Mouse (Mus musculus): ENCODE data around the gene Mllt10. TPM values are rescaled to one million over a fixed set of nuclear protein-coding genes. Genes with fewer than 3 reads are reported as not detected.
A peak's percentile ranks its signal among the peaks of the same experiment; 100 is the strongest.

The Mllt10 gene
- polyA plus RNA-seq, 1 experiment from 2014 or later = 70.2 TPM

DNA sequence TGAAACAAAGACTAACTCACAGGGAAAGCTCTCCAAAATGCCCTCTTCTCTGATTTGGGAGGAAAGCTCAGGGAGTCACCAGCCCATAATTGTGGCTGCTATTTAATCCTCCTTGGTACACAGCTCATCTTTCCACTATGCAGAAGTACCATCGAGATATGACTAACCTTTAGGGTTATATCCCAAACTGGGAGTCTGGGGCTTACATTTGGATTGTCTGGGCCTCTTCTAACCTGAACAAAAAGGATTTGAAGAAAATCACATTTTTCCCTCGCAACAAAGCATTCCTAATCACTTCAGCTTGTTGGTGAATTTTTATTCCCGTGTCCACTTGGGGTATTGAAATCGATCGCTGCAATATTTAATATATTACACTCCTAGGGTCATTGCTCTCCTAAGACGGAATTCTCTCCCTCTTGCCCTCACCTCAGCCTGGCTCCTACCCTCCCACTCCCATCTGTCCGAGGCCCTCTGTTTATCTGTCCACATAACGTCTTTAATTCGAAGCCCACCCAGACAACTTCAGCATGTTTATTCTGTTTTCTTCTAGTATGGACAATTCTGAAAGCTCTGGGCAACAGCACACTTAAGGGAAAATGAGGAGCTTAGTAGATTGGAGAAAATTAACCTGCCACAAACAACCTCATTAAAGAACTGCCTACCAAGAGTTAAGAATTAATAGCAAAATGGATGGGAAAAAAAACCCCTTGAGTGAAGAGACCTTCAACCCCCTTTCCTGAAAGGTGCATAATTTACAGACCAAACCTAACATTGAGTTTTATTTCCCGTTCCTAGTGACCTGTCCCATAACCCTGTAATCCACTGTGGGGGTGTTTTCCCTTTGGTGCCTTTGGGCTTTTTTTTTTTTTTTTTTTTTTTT, 20.4 kb upstream of the Mllt10 start:
- no peak for DNase-seq (ENCODE audit: low spot score)

DNA sequence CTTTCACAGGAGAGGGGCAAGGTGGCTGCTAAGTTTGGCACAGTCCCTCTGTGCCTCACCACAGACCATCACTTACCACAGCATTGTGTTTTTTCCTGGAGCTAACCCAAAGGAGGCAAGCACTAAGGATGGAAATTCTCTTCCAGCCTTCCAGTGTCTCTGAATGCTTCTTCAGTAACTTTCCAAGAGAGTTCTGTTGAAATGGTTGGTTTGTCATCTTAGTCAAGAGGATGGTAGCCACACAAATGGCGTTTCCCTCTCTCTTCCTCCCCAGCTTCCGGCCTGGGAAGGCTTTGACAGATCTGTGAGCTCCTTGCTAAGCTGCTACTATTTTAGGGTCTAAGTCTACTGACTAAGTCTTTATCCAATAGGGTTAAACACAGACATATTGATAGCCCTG, 17.5 kb upstream of the Mllt10 start, which contains the start of gene A930004D18Rik:
TSS of gene A930004D18Rik (minus strand) at position 247 of the 400 bp plus-strand sequence.
- DNase-seq (ENCODE audit: low spot score) = no peak

GRCm38 (mm10) chr2:18038141-18038752, 16.8 kb upstream of the Mllt10 start:
- no peak for DNase-seq (ENCODE audit: low spot score)

DNA sequence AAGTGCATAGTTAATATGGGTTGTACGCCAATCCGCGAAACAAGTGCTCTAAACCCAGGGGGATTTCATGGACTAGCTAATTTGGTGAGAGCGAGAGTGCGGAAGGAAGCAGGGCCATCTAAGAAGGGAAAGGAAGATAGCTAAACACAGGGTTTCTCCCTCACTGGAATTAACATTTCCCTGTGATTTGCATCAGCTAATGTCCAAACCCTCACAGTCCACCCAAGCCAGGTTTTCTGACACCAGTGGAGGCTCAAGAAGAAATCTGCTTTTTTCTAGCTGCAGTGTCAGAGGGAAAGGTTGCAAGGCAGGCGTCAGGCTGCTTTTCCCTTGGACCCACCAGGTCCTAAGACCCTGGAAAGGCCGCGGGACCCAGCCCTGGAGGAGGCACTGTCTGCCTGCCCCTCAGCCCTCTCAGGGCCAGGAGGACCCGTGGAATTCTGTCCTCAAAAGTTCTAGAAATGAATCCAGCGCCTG, 16.1 kb upstream of the Mllt10 start:
- no peak for DNase-seq (ENCODE audit: low spot score)

DNA sequence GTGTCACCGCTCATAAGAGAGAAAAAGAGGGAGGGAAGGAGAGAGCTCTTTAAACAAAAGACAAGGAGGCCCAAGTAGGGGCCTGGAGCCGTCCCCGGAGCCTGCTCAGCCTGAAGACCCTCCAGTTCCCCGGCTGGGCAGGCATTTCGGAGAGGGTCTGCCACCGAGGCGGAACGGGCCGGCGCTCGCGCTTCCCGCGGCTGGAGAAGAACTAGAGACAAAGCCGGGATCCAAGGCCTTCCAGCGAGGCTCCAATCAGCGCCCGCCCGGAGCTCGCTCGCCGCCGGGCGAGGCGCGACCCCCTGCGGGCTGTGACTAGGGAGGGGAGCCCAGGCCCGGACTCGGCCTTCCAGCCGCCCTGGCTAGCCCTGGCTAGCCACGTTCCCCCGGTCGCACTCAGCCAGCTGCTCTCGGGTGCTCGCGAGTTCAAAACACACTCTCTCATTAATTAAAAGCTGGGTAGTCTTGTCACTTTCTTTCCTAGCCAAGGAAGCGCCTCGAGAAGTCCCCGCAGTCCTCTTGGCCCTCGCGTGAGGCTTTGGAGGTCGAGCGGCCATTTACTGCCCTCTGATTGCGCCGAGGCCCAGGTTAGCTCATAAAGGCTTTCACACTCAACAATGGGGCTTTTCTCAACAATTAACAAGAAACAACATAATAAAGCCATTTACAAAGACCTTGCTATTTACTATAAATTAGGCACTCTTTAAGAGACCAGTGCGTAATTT, 15.3 kb upstream of the Mllt10 start:
- DNase-seq (ENCODE audit: low spot score) = no peak

GRCm38 (mm10) chr2:18040347-18041160, 14.5 kb upstream of the Mllt10 start:
- DNase-seq (ENCODE audit: low spot score) = no peak

DNA sequence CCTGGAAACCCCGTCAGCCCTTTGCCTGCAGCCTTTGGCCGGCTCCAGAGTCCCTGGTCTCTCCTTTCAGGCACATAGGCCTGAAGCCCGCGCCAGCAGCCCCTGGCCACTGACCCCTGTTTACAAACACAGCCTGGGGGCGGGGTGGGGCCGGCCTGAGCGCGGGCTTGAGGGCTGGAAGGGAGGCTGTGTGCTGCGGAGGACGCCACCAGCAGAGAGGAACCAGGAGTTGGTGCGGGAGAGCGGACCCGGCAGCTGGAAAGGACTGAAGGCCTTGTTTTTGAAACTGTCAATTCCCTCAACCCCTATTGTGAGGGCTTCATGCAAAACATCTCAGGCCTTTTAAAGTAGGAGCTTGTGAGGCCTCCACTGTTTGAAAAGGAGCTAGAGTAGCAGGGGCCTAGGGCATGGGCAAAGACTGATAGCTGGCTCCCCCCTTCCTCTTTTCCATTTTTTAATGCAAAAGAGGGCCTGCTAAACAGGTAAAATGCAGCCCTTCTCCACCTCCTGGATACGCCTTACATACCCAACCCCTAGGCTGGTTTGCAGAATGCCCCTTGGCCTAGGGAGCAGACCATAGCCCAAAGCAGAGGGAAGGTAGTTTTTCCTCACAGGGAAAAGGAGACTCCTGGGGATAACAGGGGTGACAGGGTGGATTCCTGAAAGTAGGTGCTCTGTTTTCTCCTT, 13.7 kb upstream of the Mllt10 start:
- no peak for DNase-seq (ENCODE audit: low spot score)

DNA sequence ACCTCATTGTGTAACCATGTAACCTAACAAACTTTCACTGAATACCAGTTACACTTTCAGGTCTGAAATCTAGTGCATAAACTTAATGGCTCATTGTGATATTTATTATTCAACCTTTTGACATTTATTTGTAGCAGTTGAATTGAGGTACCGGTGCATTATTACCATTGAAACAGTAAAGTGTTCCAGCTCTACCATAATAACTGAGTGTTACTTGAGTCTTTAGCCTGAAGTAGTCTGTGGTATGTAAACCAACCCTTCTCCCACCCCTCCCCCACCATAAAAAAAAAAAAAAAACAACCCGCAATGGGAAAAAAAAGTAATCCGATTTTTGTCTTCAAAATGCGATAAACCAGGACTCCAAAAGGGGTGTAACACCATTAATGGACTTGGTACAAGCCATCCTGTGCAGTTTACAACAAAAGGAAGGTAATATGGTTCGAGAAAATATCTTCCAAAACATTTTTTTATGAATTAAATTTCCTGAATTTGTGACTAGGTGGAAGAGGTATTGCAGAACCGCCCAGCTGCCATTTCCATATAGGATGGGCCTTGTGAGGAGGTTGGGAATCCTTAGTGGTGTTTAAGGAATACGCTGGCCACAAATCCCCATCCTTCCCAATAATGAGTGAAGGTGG, 9.8 kb upstream of the Mllt10 start:
- no peak for DNase-seq (ENCODE audit: low spot score)

GRCm38 (mm10) chr2:18045781-18046181, 9.3 kb upstream of the Mllt10 start:
- no peak for DNase-seq (ENCODE audit: low spot score)

DNA sequence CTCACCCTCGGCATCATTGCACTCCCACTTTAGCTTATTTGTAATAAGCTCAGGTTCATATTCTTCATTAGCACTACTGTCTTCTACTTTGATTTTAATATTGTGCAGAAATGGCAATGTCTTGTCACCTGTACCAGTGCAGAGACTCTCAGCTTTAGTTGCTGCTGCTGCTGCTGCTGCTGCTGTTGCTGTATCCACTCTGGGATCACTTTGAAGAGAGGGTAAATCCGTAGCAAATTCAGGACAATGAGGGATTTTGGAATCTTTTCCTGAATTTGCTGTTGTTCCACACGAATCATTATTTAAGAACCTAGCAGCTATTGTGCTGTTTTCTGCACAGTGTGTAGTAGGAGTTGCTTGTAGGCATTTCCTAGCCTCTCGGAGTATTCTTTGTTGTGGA, 8.9 kb upstream of the Mllt10 start:
- no peak for DNase-seq (ENCODE audit: low spot score)

- peak; percentile 62 for DNase-seq (ENCODE audit: low spot score)
These were observed 8.0 kb upstream of the Mllt10 start for GRCm38 (mm10) chr2:18046758-18047645.

DNA sequence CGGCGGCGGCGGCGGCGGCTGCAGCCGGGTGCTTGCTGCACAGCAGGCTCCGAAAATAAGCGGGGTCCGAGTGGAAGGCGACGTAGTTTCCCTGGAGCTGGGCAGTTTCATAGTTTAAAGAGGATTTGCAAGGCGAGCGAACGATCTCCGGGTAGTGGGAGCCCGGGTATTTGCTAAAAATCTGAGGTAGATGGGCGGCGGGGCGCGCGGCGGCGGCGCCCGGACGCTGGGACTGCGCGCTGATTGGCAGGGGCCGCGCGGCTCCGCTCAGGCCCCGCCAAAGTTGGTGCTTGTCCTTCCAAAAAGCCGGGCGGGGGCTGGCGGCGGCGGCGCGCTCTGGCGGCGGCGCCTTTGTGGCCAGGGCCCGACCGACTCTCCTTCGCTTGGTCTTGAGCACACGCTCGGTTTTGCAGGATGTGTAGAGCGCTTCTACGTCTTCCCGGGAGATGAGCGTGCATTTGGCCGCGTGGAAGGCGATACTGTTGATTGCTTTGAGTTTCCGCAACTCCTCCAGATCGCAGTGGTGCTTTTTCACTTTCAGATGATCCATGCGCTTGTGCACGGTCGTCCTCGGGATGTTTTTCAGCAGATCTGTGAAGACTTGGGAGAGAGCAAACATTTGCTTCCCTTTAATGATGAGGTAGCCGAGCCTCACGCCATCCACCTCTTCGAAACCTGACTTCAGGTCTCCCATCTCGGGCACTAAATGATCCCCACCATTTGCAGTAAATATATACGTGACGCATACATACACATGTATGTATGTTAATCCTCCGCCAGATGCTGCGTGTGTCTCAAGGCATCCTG, 7.2 kb upstream of the Mllt10 start:
- peak; percentile 53 for DNase-seq (ENCODE audit: low spot score)

DNA sequence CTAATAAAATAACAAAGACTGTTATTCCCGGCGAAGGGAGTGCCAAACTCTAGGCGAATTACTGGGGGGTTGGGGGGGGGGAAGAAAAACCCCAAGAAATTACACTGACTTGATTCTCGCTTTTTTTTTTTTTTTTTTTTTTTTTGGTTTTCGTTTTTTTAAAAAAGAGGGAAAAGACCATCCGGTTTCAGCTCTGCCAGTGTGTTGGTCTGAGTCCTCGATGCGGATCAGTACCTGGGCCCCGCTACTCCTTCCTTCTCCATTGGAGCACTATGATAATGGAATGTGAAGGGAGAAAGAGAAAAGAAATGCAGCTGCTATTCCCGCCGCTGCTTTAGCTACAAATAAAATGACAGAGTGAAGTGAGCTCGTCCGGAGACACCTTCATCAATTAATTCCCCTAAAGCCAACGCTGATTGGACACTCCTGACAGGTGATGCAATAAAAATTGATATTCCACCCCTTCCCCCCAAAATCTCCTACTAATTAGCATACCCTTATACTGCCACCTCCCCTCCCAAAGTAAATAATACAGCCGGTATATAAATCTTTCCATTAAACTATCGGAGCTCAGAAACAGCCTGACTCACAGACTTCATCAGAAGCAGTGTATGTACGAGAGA, 6.5 kb upstream of the Mllt10 start, which contains the start of gene Skida1:
TSS of gene Skida1 (minus strand) at position 599 of the 623 bp plus-strand sequence.
- no peak for DNase-seq (ENCODE audit: low spot score)

- no peak for DNase-seq (ENCODE audit: low spot score)
These were observed 5.7 kb upstream of the Mllt10 start for GRCm38 (mm10) chr2:18049279-18049821.

GRCm38 (mm10) chr2:18050018-18050417, 5.0 kb upstream of the Mllt10 start:
- DNase-seq (ENCODE audit: low spot score) = no peak

DNA sequence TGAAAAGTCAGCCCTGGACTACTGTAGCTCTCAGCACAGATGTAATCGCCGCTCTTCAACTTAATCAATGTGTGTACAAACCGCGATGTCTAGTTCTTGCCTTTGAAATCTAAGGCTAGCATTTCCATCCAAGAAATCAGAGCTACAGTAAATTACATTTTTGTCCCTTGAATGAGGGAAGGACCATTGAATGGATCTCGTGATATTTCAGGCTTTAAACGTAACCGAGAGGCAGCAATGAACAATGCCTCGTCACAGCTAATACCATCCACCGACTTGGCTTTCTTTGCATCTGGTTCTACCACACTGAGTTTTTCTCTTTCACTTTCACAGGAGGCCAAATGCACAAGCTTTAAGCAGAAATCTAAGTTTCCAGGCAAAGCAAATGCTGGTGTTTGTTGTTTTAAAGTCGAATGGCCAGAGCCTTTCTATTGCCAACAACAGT, 4.5 kb upstream of the Mllt10 start:
- peak; percentile 13 for DNase-seq (ENCODE audit: low spot score)
